Mouse (Mus musculus) adrenal gland, postnatal 14 days (tissue): ENCODE measurements at regions not wholly inside any gene's neighbourhood (a gene's known extent, or its start where the extent isn't known, plus 50 kb on each side); places are given as distances from the start of the nearest gene placed in this dataset.

Experiments
- DNase-seq: peaks from one replicate; pipeline ENCODE4 v3.0.0; 2021; ENCODE audit warnings: mixed read lengths

GRCm38 (mm10) chr4:35417866-35418265, 191.9 kb upstream of the C9orf72 start:
- DNase-seq: peak; percentile 69

GRCm38 (mm10) chr4:35413488-35413887, 187.5 kb upstream of the C9orf72 start:
- no peak for DNase-seq

- DNase-seq: no peak
These were observed 179.5 kb upstream of the C9orf72 start for GRCm38 (mm10) chr4:35405301-35406006.

GRCm38 (mm10) chr4:35404068-35404467, 178.1 kb upstream of the C9orf72 start:
- no peak for DNase-seq

DNA sequence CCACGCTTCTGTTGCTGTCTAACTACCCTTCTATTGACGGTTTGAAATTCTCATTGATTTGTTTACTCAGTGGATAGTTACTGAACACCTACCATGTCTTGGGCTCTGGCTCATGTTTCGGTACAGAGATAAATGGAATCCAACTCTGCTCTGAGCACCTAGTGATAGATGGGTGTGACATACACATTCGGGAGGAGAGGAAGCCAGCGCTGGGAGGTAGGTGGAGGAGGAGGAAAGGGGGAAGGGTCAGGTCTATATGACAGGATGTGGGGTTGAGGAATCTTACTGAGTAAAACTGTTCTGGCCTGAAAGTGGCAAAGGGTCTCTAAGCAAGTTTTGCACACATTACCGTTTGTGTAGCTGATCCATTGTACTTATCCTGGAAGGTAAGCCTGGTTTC, 177.6 kb upstream of the C9orf72 start:
- no peak for DNase-seq

GRCm38 (mm10) chr4:35402376-35403133, 176.6 kb upstream of the C9orf72 start:
- peak; percentile 5 for DNase-seq

GRCm38 (mm10) chr4:35401783-35402182, 175.8 kb upstream of the C9orf72 start:
- no peak for DNase-seq

DNA sequence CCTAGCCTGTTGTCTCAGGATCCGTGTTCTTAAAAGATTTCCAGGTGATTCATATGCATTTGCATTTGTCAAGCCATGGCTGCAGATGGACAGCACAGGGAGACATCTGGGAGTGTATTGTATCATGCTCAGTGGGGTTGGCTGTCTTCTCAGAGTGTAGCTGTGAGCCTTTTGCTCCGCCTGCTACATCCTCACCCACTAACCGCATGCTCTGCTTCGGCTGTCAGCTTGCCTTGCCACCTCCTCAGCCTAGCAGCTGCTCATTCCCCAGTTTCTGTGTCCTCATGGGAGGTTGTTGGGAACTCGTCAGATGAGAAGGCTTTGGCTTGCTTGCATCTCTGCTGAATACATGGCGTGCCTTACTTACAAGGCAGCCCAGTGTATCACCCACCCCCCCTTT, 174.5 kb upstream of the C9orf72 start:
- DNase-seq: no peak

DNA sequence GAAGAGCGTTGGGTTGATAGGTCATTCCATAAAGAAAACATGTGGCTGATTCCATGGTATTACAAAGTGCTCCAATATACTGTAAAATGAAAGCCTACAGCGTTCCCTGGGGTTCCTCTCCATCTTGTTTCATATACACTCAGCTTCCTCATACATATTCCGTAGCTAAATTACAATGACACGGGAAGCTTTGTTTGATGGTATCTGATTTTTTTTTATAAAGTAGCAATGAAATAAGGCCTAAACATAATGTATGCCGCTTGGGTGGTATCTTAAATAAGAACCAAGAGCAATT, 169.6 kb upstream of the C9orf72 start:
- no peak for DNase-seq

GRCm38 (mm10) chr4:35394821-35395582, 169.0 kb upstream of the C9orf72 start:
- no peak for DNase-seq

DNA sequence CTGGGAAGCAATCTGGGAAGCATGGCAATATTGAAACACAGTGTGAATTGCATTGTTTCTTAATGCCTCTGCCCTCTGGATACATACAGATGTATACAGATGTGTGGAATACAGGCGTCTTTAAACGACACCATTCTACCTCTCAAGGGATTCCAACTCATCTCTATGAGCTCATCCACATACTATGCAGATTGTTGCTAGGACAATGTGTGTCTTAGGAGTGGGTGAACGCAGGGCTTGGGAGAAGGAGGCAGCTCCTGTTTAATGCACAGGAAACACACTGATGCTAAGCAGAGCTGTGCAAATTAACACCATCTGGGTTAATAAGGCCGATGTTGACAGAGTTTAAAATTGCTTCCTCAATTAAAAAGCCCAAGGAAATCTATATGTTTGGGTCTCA, 149.8 kb upstream of the C9orf72 start:
- no peak for DNase-seq

- DNase-seq: no peak
These were observed 147.4 kb upstream of the C9orf72 start for GRCm38 (mm10) chr4:35373213-35373860.

DNA sequence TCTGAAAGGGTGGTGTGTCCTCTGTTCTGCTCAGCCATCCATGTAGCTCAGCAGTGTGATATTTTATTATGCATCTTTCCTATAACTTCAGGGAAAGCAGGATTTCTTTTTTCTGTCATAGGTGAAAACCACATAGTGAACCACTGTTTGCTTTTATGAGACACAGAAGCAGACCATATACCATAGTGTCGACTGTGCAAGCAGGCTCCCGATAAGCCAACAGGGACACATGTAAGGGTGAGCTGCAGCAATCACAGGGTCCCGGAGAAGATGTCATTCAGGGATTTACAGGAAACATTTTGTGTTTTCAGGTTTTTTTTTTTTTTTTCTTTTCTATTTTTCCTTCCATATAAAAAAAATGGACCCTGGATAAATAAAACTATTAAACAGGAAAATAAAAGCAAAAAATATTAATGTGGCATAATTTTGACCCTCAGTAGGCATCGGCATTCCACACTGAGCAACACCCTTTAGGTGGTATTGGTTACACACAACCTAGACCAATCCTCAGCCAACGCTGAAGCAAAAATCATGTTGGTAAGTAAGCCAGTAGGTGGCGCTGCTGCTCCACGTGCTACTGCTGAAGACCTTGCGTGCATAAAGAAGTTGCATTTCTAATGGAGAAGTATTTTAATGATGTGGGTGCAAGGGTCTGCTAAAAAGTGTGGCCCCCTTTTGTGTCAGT, 146.7 kb upstream of the C9orf72 start:
- DNase-seq: peak; percentile 79

- DNase-seq: no peak
These were observed 138.2 kb upstream of the C9orf72 start for GRCm38 (mm10) chr4:35364161-35364560.

- DNase-seq: no peak
These were observed 136.2 kb upstream of the C9orf72 start for GRCm38 (mm10) chr4:35362176-35362575.

DNA sequence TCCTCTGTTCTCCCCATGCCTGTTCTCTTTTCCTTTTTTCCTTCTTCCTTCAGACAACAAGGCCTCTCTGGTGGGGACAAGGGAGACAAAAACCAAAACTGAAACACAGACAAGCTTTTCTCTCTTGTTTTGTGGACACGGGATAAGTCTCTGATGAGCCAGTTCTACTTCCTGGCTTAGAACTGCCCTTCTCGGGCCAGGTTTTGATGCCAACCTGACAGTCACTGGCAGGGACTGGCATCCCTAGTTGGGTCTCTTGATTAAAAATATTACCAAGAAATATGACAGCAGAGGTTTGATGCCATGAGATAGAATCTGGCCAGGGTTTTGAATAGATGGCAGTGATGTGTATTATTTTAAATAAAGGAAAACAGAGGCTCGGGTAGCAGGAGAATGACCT, 133.4 kb upstream of the C9orf72 start:
- DNase-seq: no peak

DNA sequence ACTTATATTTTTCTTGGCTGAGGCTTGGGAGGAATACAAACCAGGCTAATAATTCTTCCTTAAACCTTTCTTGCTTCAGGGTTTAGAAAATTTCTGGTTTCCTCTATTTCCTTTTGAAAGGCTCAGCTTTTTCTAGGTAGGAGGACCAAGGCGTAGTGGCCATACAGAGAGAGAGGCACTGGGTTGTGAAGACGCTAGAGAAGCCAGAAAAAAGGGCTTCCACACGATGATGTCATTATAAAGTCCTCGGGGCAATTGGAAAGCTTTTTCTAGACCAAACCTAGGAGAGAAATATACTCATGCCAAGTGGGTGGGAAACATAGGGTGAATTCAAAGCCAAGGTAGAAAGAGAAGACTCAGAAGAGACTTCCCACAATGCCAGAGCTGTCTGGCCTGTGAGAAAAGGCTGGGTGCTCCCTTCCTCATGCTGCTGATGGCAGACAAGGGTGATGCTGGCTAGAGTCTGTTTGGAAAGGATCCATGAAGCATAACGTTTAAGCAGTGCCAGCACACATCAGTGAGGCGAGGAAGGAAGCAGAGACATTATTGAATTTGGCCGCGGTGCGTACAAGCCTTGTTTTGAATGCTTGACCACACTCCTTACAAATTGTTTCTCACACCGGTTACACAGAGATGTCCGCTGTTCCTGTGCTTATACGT, 131.1 kb upstream of the C9orf72 start:
- no peak for DNase-seq

- no peak for DNase-seq
These were observed 130.1 kb upstream of the C9orf72 start for GRCm38 (mm10) chr4:35356051-35356450.

GRCm38 (mm10) chr4:35354046-35354445, 128.1 kb upstream of the C9orf72 start:
- no peak for DNase-seq

DNA sequence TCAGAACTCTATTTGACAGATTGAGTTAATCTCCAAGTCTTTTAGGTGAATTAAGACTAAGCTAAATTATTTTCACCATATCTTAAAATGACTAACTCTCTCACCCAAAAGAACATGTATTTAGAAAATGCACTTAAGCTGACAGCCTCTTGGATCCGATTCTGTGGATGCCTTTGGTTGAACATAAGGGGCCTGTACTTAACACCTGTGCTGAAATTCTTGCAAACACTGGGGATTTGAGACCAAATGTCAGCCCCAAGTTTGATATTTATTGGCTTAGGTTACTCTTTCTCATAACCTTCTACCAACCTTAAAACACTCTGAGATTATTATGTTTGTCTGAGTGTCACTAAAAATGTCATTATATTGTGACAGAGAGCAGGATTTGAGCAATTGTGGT, 126.6 kb upstream of the C9orf72 start:
- no peak for DNase-seq

DNA sequence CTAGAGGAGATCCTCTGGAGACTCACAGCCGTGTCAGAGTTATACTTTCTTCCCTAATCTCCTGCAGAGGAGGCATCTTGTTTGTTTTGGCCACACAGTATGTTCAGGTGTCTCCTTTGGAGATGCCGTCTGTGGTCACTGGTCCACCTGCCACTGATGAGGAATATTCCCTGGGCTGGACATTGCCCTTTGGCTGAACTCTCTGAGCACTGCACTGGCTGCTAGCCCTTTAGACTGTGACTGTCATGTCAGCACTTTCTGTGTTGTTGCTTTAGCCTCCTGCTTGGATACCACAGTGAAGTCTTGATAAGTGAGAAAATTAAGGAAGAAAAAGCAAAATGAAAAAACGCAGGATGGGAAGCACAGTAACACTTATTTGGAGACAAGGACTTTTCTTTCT, 124.5 kb upstream of the C9orf72 start:
- no peak for DNase-seq

- no peak for DNase-seq
These were observed 121.6 kb upstream of the C9orf72 start for GRCm38 (mm10) chr4:35347609-35348008.
